Mouse (Mus musculus): ENCODE results near the gene Zfp30. TPM values are rescaled to one million over a fixed set of nuclear protein-coding genes. Genes with fewer than 3 reads are reported as not detected.

Zfp30 gene
- polyA plus RNA-seq (2017; shearing (Covaris generic)) = under 1 TPM; 0.28 to 0.36 (median 0.35) TPM

DNA sequence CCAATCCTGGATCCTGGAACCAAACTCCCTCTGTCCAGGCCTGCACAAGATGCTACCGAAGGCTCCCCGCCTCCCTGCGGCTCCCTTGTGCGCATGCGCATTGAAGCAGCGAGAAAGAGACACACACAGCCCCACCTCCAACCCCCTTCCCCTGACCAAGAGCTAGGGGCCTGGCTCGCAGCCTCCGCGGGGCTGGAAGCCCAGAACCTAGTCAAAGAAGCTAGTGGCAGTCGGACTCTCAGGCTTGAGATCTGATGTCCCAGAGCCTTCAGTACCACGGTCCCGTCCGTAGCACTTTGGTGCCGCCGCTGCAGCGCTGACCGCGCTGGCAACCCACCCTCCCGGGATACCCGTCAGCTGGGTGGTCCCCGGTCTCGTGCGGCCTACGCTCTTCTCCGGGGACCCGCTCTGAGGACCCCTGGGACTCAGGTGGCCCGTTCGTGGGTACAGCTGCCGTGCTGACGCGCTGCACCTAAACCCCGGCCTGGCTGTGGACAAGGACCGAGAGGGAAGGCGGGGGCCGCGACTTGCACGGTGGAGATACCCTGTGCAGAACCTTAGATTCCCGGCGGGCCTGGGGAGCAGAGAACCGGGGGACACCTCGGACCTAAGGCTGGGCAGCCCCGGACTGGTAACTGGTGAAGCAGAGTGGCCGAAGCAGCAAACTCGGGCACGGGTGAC lies at the start of gene Zfp30:
Gene Zfp30 (plus strand): TSS at position 128 of the 681 bp plus-strand sequence.
- ATAC-seq = peak; percentile 61

DNA sequence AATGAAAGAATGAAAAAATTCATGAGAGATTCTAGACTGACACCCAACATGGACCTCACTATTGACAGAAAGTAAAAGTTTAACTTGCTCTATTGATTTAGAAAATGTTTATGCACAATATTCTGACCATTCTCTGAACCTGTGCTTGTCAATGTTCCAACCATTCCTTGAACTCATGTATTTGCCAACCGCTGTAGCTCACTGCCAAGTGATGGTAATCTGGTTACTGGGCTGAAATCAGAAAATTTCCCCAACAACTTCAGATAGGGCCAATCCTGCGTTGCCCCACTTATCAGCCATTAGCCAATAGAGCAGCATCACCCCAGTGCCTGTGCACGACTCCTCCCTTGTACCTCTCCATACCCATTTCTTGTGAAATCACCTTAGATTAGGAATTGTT lies 41.5 kb upstream of the Zfp30 start:
- ATAC-seq = no peak

DNA sequence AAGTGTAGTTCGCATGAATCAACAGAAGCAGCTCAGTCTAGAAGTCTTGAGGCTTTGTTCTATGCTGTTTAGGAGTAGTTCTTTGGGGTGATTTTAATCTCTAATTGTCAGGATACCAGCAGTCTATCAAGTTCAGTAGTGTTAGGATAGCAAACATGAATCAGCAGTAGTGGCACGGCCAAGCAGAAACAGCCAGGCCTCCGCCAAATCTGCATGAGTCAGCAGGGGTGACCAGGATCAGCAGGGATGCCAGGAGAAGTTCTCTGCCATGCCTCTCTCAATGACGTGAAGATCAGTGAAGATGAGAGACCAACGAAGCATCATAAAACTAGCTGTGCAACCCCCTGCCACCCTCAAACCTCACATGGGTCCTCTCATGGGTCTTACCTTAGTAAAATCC lies 23.3 kb upstream of the Zfp30 start:
- no peak for ATAC-seq

DNA sequence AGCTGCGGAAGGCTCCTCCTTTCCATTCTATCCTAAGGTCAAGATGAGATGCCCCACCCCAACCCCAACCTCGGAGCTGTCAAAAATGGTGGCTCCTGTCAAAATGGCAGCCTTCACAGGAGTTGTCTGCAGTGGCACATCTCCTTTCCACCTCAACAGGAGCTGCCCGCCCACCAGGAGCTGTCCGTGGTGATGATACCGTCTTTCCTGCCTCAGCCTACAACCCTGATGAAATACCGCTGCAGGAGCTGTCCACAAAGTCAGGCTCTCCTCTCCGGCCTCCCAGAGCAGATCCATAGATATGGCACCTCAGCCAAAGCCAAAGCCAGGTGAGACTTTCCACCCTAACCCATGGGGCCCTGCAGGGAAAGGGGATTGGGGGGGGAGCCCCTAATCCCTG lies 19.1 kb upstream of the Zfp30 start:
- no peak for ATAC-seq

DNA sequence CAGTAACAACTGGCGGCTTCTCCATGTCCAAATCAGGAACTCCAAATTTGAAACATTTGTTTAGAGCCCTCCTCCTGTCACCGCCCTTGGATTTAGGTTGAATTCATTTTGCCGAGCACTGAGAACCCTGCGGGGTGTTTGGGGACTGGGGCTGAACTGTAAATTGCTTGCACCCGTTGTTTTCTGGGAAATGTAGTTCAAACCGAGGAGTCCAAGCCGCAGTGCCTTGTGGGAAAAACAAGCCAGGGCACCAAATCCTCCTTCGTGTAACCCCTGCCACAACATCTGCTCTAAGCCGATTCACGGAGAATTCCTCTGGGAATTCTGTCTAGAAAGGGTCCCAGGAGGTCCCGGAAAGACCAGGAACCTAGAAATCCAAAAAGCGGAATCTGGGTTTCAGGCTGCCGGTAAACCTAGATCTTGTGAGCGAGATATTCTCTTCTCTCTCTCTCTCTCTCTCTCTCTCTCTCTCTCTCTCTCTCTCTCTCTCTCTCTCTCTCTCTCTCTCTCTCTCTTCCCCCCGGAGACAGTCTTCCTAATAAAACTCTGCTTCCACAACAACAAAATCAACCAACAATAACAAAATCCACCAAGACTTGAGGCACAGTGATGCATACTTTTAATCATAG lies 16.6 kb upstream of the Zfp30 start:
- ATAC-seq = peak; percentile 54

DNA sequence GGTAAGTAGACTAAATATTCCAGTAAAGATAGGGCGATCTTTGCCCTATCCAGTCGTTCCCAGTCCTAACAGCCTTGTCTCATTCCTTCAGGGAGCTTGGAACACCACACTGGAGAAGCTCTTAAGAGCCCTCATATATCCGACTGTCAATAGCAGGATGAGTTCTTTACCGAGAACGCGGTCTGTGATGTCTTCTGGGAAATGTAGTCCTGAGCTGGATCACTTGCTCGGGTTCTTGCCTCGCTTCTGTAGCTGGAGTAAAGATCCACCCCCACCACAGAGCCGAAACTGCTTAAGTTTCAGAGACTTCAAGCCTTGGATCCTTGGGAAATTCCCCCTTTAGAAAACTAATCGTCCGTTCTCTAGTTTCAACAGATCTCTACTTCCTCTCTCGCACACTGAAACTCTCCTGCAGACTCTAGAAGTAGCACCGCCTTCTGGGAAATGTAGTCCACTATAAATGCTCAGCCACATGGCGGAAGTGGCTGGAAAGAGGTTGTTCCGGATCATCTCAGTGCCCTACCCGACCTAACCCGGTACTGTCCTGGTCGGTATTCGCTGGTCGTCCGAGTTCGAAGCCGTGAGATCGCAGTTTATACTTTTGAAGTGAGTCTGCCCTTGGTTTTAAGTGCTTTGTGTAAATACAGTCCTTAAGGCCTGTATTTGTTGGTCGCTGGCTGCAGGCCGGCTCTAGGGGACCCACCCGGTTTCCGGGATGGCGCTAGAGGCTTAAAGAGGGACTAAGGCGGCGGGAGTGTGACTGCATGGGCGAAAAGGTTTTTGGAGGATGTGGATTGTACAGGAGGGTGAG lies 15.5 kb upstream of the Zfp30 start, which contains the start of gene Zfp84:
Gene Zfp84 (plus strand): TSS at position 463 of the 811 bp plus-strand sequence.
- ATAC-seq = peak; percentile 93

DNA sequence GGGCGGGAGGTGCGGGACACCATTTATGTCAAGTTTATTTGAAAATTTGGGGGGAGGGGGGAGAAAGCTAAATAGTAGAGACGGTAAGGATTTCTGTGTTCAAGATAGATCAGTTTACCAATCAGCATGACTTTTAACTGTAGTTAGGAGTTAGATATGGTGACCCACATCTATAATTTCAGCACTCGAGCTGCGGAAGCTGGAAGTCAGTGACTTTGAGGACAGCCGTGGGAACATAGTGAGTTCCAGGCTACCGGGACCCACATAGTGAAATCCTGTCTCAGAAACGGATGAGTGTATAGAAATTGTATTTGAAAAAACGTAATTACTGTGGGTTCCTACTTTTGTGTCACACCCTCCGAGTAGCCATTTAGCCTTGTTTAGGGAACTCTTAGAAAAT lies 14.8 kb upstream of the Zfp30 start:
- ATAC-seq = no peak

DNA sequence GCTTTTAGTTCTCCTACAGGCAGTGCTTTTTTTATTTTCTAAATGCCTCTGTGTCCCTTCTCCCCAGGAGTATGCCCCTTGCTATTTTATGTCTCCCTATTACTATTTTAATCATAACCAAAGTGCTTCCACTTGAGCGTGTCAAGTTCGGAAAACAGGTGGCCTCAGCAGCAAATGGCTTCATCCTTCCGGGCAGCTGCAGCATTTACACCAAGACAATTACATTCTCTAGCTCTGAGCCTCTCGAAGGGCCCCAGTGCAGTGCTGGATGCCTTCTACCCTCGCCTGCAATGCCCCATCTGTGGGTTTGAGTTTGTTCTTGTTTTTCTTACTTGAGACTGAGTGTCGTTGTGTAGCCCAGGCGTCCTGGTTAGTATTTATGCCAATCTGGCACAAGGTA lies 10.3 kb upstream of the Zfp30 start:
- no peak for ATAC-seq

DNA sequence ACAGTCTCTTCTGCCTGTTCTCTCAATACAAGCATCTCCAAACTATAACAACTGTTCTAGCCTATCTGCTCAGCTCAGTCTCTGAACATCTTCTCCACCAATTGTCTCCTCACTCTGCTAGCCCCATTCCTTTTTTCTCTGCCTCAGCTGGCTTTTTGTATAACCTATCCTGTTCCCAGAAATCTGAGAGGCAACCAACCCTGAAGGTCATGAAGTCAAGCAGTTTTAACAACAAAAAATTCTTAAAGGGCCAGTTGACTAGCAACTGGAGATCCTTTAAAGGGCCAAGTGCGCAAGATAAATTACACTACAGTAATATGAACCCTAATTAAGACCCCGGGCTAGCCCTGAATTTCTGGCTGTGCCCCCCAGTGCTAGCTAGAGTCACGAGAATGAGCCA lies 9.4 kb upstream of the Zfp30 start:
- ATAC-seq = no peak

DNA sequence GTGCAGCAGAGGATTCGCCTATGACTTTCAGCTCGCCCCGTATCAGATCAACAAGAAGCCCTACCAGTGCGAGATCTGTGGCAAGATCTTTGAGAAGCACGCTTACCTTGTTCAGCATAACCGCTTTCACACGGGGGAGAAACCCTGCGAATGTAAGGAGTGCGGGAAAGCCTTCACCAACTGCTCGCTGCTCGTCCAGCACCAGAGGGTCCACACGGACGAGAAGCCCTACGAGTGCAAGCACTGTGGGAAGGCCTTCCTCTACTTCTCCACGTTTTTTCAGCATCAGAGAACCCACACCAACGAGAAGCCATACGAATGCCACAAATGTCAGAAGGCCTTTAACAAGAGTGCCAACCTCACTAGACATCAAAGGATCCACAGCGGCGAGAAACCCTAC lies 7.2 kb upstream of the Zfp30 start:
- no peak for ATAC-seq

DNA sequence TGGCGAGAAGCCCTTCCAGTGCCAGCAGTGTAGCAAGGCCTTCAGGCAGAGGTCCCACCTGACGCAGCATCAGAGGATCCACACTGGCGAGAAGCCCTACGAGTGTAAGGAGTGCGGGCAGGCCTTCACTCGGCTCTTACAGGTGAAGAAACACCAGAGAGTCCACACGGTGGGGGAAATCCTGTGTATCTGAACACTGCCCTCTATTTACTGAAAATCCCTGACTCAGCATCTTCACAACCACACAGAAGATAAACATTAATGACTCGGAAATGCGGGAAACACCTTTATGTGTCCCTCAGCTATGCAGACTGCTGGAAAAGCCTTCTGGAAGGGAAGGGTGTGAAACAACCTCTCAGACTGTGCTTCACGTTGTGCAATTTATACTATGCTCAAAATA lies 6.4 kb upstream of the Zfp30 start:
- no peak for ATAC-seq

DNA sequence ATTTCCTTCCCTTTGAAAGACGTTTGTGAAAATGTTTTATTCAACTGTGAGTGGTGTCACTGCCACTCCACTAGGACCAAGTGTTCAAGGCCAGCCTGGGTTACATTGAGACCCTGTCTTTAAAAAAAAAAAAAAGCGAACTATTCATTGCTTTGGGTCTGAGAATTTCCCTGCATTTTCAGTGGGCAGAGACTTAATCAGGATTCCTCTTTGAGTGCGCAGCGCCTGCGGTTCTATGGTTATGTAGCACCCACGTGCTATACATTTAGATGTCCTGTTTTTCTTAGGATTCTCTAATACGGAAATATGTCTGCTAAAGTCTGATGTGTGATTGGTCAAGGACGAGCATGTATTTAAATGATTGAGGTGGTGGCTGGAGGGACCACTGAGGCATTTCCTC lies 1.2 kb downstream of the Zfp30 start:
- ATAC-seq = no peak

DNA sequence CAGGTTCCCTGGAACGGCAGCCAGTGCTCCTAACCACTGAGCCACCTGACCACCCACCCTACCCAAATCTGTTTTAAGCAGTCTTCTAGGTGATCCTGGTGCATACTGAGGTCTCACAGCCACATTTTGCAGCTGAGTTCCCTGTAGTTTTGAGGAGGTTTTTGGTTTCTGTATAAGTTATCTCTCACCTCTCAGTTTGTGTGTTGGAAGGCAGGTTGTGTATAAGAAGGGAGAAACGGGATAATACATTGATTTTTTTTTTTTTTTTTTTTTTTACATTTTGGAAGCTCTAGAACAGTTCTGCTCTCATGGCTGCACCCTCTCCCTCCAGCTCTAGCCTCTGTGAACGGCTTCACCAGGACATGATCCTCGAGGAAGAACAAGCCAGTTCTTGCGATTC lies 2.1 kb downstream of the Zfp30 start:
- no peak for ATAC-seq

DNA sequence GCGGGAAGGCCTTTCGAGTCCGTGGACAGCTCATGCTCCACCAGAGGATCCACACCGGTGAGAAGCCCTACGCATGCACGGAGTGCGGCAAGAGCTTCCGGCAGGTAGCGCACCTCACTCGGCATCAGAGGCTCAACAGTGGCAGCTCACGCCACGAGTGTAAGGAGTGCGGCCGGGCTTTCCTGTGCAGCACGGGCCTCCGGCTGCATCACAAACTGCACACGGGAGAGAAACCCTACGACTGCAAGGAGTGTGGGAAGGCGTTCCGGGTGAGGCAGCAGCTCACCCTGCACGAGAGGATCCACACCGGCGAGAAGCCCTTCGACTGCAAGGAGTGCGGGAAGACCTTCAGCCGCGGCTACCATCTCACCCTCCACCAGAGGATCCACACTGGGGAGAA lies 9.1 kb downstream of the Zfp30 start:
- no peak for ATAC-seq

DNA sequence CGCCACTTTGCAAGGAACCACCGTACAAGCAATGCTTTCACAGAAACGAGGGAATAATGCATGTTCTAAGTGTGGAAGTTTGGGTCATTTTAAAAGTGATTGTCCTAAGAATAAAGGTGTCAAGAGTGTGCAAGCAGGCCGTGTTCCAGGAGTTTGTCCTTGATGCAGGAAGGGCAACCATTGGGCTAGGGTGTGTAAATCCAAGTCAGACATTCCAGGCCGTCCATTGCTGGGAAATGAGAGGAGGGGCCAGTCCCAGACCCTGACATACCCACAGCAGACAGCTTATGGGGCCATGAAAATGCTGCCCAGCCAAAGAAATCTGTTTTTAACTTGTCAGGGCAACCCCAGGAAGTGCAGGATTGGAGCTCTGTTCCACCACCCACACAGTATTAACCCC lies 23.2 kb downstream of the Zfp30 start:
- ATAC-seq = no peak

DNA sequence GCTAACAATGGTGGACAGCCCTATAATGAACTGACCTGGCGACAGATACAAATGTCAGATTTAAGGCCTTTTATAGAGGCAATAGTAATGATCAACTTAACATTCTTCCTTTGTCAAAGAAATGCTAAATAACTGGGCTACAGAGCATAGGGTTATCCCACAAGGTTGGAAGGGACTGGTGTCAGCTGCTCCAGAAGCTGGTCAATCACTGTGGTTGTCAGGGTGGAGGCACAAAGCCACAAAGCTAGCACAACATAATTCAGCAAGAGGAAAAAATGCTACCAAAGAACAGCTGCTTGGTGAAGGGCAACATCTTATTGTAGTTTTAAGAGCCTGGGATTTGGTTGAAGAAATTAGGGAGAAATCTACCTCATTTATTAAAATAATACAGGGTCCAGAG lies 28.4 kb downstream of the Zfp30 start:
- no peak for ATAC-seq

DNA sequence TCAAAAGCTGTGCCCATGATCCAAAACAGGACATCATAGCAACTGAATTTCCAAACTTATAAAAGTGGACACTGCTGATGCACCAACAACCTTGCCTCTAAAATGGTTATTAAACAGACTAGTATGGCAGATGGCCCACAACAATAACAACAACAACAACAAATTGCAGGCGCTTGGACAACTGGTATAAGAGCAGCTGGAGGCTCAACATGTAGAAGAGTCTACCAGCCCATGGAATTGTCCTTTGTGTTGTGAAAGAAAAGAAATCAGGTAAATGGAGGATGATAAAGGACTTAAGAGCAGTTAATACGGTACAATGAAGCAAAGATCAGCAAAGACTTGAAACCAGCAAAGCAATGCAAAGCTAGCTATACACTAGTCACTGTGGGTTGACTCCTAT lies 30.6 kb downstream of the Zfp30 start:
- no peak for ATAC-seq

DNA sequence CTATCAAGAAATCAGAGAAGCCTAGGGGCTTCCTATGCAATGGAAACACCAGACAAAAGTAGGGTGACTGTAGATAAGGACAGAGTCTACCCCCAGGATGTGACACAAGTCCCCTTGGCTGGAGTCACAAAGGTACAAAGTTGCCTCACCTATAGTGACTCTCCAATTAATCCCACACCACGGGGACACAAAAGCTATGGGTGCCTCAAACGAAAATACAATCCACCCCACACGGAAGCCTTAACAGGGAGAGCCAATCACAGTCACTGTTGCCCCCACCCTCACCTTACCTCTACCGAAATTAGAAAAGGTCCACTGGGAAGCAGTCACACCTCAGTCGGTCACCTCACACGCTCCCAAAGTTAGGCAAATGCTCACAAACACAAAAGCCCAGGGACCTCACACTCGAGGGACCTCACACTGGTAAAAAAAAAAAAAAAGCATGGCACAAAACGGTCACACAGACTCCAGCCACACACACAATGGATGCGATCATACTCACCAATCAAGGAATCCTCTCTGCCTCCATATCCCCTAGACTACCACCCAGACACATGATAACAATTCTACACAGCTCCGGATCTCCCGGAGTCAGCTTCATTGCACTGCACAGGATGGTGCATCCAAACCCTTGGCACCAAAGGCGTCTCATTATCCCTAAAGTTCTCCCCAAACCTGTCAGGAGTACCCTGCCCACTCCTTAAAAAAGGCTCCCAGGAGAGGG lies 31.4 kb downstream of the Zfp30 start:
- ATAC-seq = no peak

DNA sequence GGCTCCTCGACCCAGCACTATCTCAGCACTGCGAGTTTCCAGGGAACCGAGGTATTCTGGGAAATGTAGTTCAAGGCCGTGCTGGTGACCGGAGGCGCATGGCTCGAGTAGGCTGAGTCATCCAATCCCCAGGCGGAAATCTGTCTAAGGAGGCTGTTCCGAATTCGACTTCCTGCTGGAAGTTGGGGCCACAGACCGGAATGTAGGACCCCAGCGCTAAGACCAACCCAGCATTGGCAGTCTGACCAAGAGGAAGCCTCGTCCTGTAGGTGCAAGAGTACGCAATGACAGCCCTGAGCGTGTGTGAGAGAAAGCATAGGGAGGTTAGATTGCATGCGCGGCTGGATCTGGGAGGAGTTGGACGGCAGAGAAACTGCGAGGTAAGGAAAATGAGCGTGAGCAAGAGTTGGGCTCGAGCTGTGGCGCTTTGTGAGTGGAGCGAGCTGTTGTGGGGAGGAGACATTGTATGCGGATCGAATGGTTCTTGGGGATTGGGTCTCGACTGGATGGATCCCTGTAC lies 32.2 kb downstream of the Zfp30 start, which contains the start of gene Zfp790:
Gene Zfp790 (plus strand): TSS at position 205 of the 520 bp plus-strand sequence.
- peak; percentile 96 for ATAC-seq

DNA sequence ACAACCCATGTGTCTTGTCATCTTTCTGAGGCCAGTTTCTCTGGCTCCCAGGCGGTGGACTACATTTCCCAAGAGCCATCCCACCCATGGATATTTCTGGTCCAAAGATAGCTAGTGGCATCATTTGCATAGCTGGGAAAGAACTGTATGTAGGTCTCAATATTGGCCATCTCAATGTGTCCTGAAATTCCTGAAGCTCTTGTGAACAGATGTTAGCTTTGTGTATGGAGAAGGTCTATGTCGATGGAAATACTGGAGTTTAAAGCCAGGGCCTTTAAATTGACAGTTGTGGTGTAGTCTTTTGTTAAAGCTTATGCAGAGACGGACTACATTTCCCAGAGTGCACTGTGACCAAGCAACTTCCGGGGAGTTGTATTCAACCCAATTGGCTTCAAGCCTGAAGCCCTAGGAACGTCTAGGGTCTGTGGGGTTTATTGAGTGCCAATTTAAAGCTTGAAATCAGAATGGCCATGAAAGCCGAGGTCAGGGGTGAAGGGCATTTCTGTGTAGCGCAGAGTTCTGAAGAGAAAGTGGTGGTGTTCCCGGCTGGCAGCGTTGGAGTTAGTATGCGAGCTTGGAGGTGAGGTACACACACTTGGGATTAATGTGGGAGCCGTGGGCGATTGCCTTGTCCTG lies 34.9 kb downstream of the Zfp30 start:
- ATAC-seq = peak; percentile 68

DNA sequence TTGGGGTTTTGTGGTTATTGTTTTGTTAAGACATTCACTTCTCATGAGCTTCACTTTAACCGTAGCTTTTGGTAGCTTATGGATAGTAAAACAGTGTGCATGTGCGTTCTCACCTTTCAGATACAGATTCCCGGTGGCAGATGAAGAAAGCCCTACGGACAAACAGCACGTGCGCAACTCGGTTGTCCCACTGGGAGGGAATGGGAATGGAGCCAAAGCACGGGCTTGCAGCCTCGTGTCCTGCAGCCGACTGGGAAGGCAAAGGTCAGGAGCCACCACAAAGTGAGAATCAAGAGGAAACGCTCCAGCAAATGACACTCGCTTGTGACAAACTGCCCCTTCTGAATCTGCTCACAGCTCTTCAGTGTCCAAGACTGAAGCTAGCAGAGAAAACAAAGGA lies 44.2 kb downstream of the Zfp30 start:
- no peak for ATAC-seq

DNA sequence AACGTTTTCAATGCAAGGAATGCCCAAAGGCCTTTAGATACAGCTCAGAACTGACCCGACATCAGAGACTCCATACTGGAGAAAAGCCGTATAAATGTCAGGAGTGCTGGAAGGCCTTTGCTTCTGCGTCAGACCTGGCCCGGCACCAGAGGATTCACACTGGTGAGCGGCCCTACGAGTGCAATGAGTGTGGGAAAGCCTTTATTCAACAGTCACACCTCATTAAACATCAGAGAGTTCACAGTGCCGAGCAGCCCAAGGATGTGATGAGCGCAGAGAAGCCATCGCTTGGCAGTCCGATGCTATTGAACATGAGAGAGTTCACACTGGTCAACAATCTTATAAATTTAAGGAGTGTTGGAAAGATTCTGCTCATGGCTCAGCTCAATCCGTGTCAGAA lies 46.0 kb downstream of the Zfp30 start:
- ATAC-seq = no peak
